Mouse (Mus musculus) heart, embryonic 14.5 days (tissue): Measurements from ENCODE around the gene Plekha8. TPM values are rescaled to one million over a fixed set of nuclear protein-coding genes. Genes with fewer than 3 reads are reported as not detected.

Source experiments
- ATAC-seq: fragments of 200-750 bp; cut with Nextera tagmentation; 2 replicates; pipeline ENCODE4 v1.8.0; 2017; ENCODE audit warnings: low read depth, moderate TSS enrichment; ENCODE audit not compliant: insufficient number of reproducible peaks, insufficient read depth, low FRiP score
- H3K27ac ChIP-seq, 2 experiments: fragments of 200-500 bp in 1 of 2; fragments of 300-500 bp in 1 of 2; sonication (generic) in 1 of 2; replicated peaks in 1 of 2; 2 replicates each; pipeline ENCODE4 v1.5.1; 2012 to 2014; ENCODE audit warnings: low read depth in 2 of 2, low read length in 2 of 2, control low read depth in 1 of 2, mild to moderate bottlenecking in 1 of 2, mixed read lengths in 1 of 2; ENCODE audit not compliant: control insufficient read depth in 1 of 2, insufficient read depth in 1 of 2
- H3K27me3 ChIP-seq: fragments of 300-500 bp; sonication (generic); 2 replicates; pipeline ENCODE4 v1.6.1; 2014; ENCODE audit warnings: mild to moderate bottlenecking, low read length, control low read depth; ENCODE audit not compliant: control insufficient read depth, insufficient read depth
- H3K36me3 ChIP-seq: fragments of 300-500 bp; sonication (generic); 2 replicates; pipeline ENCODE4 v1.6.1; 2014; ENCODE audit warnings: mild to moderate bottlenecking, control low read depth, low read length, mixed read lengths; ENCODE audit not compliant: control insufficient read depth, insufficient read depth
- H3K4me1 ChIP-seq, 2 experiments: fragments of 200-500 bp in 1 of 2; fragments of 300-500 bp in 1 of 2; sonication (generic) in 1 of 2; 2 replicates each; pipeline ENCODE4 v1.6.1; 2012 to 2014; ENCODE audit warnings: low read length in 2 of 2, control low read depth in 1 of 2, mixed read lengths in 1 of 2; ENCODE audit not compliant: control insufficient read depth in 2 of 2, insufficient read depth in 2 of 2
- H3K4me2 ChIP-seq: fragments of 300-500 bp; sonication (generic); 2 replicates; pipeline ENCODE4 v1.6.1; 2014; ENCODE audit warnings: mild to moderate bottlenecking, low read length
- H3K4me3 ChIP-seq, 2 experiments: fragments of 200-500 bp in 1 of 2; fragments of 300-500 bp in 1 of 2; sonication (generic) in 1 of 2; 2 replicates each; pipeline ENCODE4 v1.5.1; 2012 to 2014; ENCODE audit warnings: low read length in 2 of 2, mild to moderate bottlenecking in 2 of 2, control low read depth in 1 of 2, low read depth in 1 of 2, moderate library complexity in 1 of 2; ENCODE audit not compliant: control insufficient read depth in 1 of 2, insufficient read depth in 1 of 2
- H3K9ac ChIP-seq: fragments of 300-500 bp; sonication (generic); 2 replicates; pipeline ENCODE4 v1.6.1; 2014; ENCODE audit warnings: mild to moderate bottlenecking, low read length
- H3K9me3 ChIP-seq: fragments of 300-500 bp; sonication (generic); 2 replicates; pipeline ENCODE4 v1.6.1; 2016; ENCODE audit warnings: low read length, control low read depth; ENCODE audit not compliant: control insufficient read depth
- WGBS: fragments of 180-500 bp; shearing (Covaris S2); extraction: QIAGEN DNeasy Blood & Tissue Kit; methylation state at CpG from one replicate; pipeline ENCODE4 v1.1.7; 2014; 5-methylcytosine and 5-hydroxymethylcytosine counted together
- polyA plus RNA-seq: library from polyadenylated mRNA; unstranded; fragments of >200 nt; fragmentation: Nextera tagmentation; extraction: Ambion mirVana; gene quantifications from 2 replicates; pipeline ENCODE4 v1.2.1, GENCODE M21; 2014

Plekha8 gene
- polyA plus RNA-seq, 1 experiment from 2014 or later = 8.9 TPM

DNA sequence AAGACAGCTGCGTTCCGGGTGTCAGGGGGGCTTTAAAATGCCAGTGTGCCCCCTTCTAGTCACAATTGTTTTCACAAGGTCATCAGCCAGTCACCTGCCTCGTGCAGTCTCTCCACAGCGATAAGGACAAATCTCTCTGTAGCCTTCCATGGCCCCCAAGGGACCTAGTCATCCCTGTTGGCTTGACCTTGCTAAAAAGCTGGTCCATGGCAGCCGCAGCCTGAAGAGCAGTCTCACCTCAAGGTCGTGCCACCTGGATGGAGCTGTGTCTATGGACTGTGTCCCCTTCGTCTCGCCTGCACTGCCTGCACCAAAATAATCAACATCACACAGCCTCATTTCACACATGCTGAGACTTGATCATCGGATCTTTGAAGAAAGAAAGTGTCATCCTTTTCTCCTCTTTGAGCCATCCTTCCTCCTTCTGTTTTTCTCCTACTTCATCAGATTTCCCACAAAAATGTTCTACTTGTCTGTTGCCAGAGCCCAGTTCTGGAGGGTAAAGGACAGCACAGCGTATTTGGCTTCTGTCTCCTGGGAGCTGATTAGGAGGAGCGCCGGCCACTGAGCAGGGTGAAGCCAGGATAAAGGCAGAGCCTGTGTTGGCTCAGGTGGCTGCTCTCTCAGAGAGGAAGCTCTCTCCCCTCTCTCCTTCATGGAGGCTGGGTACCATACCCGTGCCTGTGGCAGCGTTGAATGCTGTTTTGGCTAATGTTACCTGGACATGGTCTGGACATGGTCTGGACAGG lies 96.6 kb downstream of the Plekha8 start:
- Histone ChIP-seq H3K27me3 (0 out of 2 replicates have a peak, but pooled peaks cover 6% of the 10 kb centered on the region), H3K36me3 (0 out of 2 replicates have a peak, but pooled peaks cover 3% of the 10 kb centered on the region), H3K9me3 (no peaks in the 10 kb centered on the region), H3K4me2 (no peak overlapping the region), H3K4me3 (no peak overlapping the region), H3K27ac (no peak overlapping the region), H3K9ac (no peak overlapping the region), H3K4me1 (peaks cover 3 to 8% of the 10 kb centered on the region in 2 experiments; a peak in 2 of 4 replicates)
- WGBS = 56% methylated on average over 14 of the region's 14 CpGs
- no peak for ATAC-seq

DNA sequence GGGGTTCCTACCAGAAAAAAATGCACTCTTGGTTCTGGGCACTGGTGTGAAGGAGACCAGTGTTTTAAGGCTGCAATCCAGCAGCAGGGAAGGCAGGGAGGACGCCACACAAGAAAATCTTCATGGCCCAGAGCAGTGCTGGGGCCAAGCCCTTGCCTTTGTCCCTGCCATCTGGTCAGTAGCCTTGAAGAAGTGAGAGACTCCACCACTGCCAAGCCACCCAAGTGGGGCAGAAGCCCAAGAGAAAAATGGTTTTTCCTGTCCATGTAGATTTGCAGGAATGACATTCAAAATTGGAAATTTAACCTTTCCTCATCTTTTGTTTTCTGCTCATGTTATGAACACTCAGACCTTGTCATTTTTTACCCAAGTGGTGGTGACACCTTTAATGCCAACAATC lies 97.3 kb downstream of the Plekha8 start:
- H3K9me3 ChIP-seq = no peaks in the 10 kb centered on the region
- ATAC-seq = no peak
- H3K9ac ChIP-seq = no peak overlapping the region
- 0 out of 2 replicates have a peak, but pooled peaks cover 6% of the 10 kb centered on the region for H3K27me3 ChIP-seq
- H3K36me3 ChIP-seq = 0 out of 2 replicates have a peak, but pooled peaks cover 3% of the 10 kb centered on the region
- H3K4me3 ChIP-seq = no peak overlapping the region
- no peak overlapping the region for H3K27ac ChIP-seq
- H3K4me2 ChIP-seq = no peak overlapping the region
- H3K4me1 ChIP-seq = peaks cover 3 to 8% of the 10 kb centered on the region in 2 experiments; a peak in 2 of 4 replicates
- WGBS = 70% methylated on average over 1 of the region's 1 CpGs

DNA sequence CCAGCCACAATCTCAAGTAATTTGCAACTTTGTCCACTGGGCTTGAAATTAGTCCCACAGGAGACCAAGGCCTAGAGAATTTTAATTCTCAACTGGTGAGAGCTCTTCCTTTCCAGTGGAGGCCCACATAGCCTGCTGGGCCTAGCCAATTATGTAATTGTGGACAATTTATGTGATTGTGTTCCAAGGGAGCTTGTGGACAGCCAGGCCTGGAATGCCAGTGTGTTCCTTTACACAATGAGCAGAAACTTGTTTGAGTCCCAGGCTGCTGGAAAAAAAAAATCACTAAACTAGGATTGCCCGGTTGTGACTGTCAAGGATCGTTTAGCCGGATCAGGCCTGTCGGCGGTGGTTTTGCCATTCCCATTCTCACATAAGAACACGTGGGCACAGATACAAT lies 98.4 kb downstream of the Plekha8 start:
- ATAC-seq = no peak
- 0 out of 2 replicates have a peak, but pooled peaks cover 3% of the 10 kb centered on the region for H3K36me3 ChIP-seq
- no peaks in the 10 kb centered on the region for H3K9me3 ChIP-seq
- no peak overlapping the region for H3K4me3 ChIP-seq
- peaks cover 3 to 8% of the 10 kb centered on the region in 2 experiments; a peak in 2 of 4 replicates for H3K4me1 ChIP-seq
- H3K9ac ChIP-seq = no peak overlapping the region
- no peak overlapping the region for H3K27ac ChIP-seq
- no peaks in the 10 kb centered on the region for H3K27me3 ChIP-seq
- H3K4me2 ChIP-seq = no peak overlapping the region
- WGBS = 92% methylated on average over 6 of the region's 6 CpGs

Other genes starting within 250 kb of the Plekha8 start
- gene Wipf3, start 165.5 kb upstream of the Plekha8 start, polyA plus RNA-seq = 6.5 and 6.9 TPM in 2 replicates
- 7.5 and 11.1 TPM in 2 replicates for gene Scrn1, start 28.6 kb upstream of the Plekha8 start, polyA plus RNA-seq
- 23.5 and 26.9 TPM in 2 replicates for gene Fkbp14, start 2.2 kb downstream of the Plekha8 start, polyA plus RNA-seq
- 6.5 and 8.6 TPM in 2 replicates for gene Mturn, start 86.5 kb downstream of the Plekha8 start, polyA plus RNA-seq
- gene Znrf2, start 221.8 kb downstream of the Plekha8 start, polyA plus RNA-seq = 3.8 TPM in 2 replicates